Mouse (Mus musculus): Measurements from ENCODE around the gene Actl6b. TPM values are rescaled to one million over a fixed set of nuclear protein-coding genes. Genes with fewer than 3 reads are reported as not detected.

Gene Actl6b
- polyA plus RNA-seq, 2 experiments from 2014 or later, result not detected

- ATAC-seq, result no peak
These were observed 23.9 kb upstream of the Actl6b start for GRCm38 (mm10) chr5:137529221-137529995.

GRCm38 (mm10) chr5:137530075-137530474, 23.2 kb upstream of the Actl6b start:
- ATAC-seq, result no peak

- ATAC-seq, result peak; percentile 32
These were observed 22.5 kb upstream of the Actl6b start for GRCm38 (mm10) chr5:137530588-137531413.

GRCm38 (mm10) chr5:137531414-137532130, 21.7 kb upstream of the Actl6b start:
- no peak for ATAC-seq

- no peak for ATAC-seq
These were observed 21.0 kb upstream of the Actl6b start for GRCm38 (mm10) chr5:137532131-137532807.

- no peak for ATAC-seq
These were observed 20.6 kb upstream of the Actl6b start for GRCm38 (mm10) chr5:137532808-137533116.

- ATAC-seq, result peak; percentile 77
These were observed 20.0 kb upstream of the Actl6b start, which contains the start of the genes Epo and Gnb2 for GRCm38 (mm10) chr5:137533117-137533827. Gene Epo, minus strand, starts transcription at chr5:137533242. Gene Gnb2, minus strand, starts transcription at chr5:137533510.

GRCm38 (mm10) chr5:137534762-137535161, 18.6 kb upstream of the Actl6b start:
- no peak for ATAC-seq

- no peak for ATAC-seq
These were observed 18.0 kb upstream of the Actl6b start for GRCm38 (mm10) chr5:137535318-137535717.

- no peak for ATAC-seq
These were observed 15.9 kb upstream of the Actl6b start for GRCm38 (mm10) chr5:137537461-137537860.

- no peak for ATAC-seq
These were observed 14.0 kb upstream of the Actl6b start for GRCm38 (mm10) chr5:137539291-137539801.

- ATAC-seq, result no peak
These were observed 12.3 kb upstream of the Actl6b start for GRCm38 (mm10) chr5:137540991-137541390.

- ATAC-seq, result no peak
These were observed 11.4 kb upstream of the Actl6b start for GRCm38 (mm10) chr5:137541768-137542540.

- no peak for ATAC-seq
These were observed 8.4 kb upstream of the Actl6b start for GRCm38 (mm10) chr5:137544926-137545325.

GRCm38 (mm10) chr5:137545596-137545995, 7.7 kb upstream of the Actl6b start:
- no peak for ATAC-seq

GRCm38 (mm10) chr5:137549840-137550239, 3.5 kb upstream of the Actl6b start:
- no peak for ATAC-seq

- no peak for ATAC-seq
These were observed 2.2 kb upstream of the Actl6b start for GRCm38 (mm10) chr5:137551119-137551518.

- ATAC-seq, result no peak
These were observed 317 bp upstream of the Actl6b start for GRCm38 (mm10) chr5:137553000-137553399.

GRCm38 (mm10) chr5:137553898-137554297, 581 bp downstream of the Actl6b start:
- ATAC-seq, result no peak

- no peak for ATAC-seq
These were observed 8.2 kb downstream of the Actl6b start for GRCm38 (mm10) chr5:137561556-137561955.

GRCm38 (mm10) chr5:137562965-137563364, 9.6 kb downstream of the Actl6b start:
- no peak for ATAC-seq

Data from CD4-positive, CD25-positive, alpha-beta regulatory T cell, adult 4 months (primary cell).